Mouse (Mus musculus): ENCODE data around the gene Tprn. TPM values are rescaled to one million over a fixed set of nuclear protein-coding genes. Genes with fewer than 3 reads are reported as not detected.

Tprn gene
- polyA plus RNA-seq (2015; fragmentation: Nextera tagmentation; extraction: Ambion mirVana) = 5.3 TPM in 2 replicates

- H3K4me2 ChIP-seq (ENCODE audit: low read depth, low read length) = peak within 1 kb of the TSS; percentile 93
- no peaks in the 10 kb centered on the region for H3K9me3 ChIP-seq (ENCODE audit: low read length)
- H3K9ac ChIP-seq (replicated peaks) = peak within 1 kb of the TSS; percentile 74
- peak within 1 kb of the TSS; percentile 86 for H3K4me3 ChIP-seq (ENCODE audit: low read depth, low read length)
- H3K27me3 ChIP-seq (ENCODE audit: insufficient read depth, low read length) = no peaks in the 10 kb centered on the region
- WGBS (ENCODE audit: insufficient replicate concordance) = under 1% methylated on average over 39 of the region's 39 CpGs
- TF ChIP-seq EP300 (IDR thresholded peaks at IDR 0.05; ENCODE audit: low read depth) = peak; percentile 49
- no peak for TF ChIP-seq CTCF (IDR thresholded peaks at IDR 0.05; ENCODE audit: low read depth)
- H3K4me1 ChIP-seq (ENCODE audit: insufficient read depth) = peaks cover 48% of the 10 kb centered on the region
- H3K36me3 ChIP-seq (replicated peaks; ENCODE audit: insufficient read depth, low read length) = no peaks in the 10 kb centered on the region
- ATAC-seq (peak; percentile 93), DNase-seq (peak; percentile 96)
- H3K27ac ChIP-seq (ENCODE audit: low read depth) = peak within 1 kb of the TSS; percentile 61
These were observed at the start of gene Tprn for GRCm38 (mm10) chr2:25262291-25262767. Tprn (plus strand) TSS chr2:25262618.

DNA sequence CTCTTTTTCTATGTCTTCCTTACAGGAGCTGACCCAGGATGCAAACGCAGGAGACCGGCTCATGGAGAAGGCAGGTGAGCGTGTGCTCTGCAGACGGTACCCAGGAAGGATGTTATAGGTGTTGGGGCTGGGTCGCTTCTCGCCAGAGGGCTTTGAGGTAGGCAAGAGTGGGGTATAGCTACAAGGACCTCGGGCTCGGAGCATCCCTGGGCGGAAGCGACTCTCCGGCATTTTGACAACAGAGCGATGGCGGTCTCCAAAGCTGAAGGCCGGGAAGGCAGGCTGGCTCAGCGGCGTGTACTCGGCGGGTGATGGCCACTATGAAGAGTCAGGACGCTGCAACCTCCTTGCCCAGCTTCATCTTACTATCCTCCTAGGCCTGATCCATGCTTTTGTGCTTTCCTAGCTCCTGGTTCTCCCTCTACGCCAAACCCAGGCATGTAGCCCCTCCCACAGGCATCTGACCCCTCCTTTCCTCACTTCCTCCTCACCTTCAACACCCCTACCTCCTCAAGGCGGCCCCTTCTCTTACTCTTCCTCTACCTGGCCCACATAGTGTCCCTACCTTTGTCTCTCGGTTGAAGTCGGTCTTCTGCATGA is 49.1 kb upstream of the Tprn start:
- no peak for DNase-seq
- H3K27me3 ChIP-seq (ENCODE audit: insufficient read depth, low read length) = no peaks in the 10 kb centered on the region
- H3K36me3 ChIP-seq (replicated peaks; ENCODE audit: insufficient read depth, low read length) = peaks cover 3% of the 10 kb centered on the region; the same call in 1 of the 2 replicates
- ATAC-seq = no peak
- TF ChIP-seq CTCF (IDR thresholded peaks at IDR 0.05; ENCODE audit: low read depth) = no peak
- TF ChIP-seq EP300 (IDR thresholded peaks at IDR 0.05; ENCODE audit: low read depth) = no peak
- no peak overlapping the region for H3K4me2 ChIP-seq (ENCODE audit: low read depth, low read length)
- H3K9ac ChIP-seq (replicated peaks) = no peak overlapping the region
- H3K27ac ChIP-seq (ENCODE audit: low read depth) = no peak overlapping the region
- peaks cover 16% of the 10 kb centered on the region for H3K4me1 ChIP-seq (ENCODE audit: insufficient read depth)
- H3K9me3 ChIP-seq (ENCODE audit: low read length) = no peaks in the 10 kb centered on the region
- H3K4me3 ChIP-seq (ENCODE audit: low read depth, low read length) = no peak overlapping the region
- WGBS (ENCODE audit: insufficient replicate concordance) = 74% methylated on average over 23 of the region's 23 CpGs

DNA sequence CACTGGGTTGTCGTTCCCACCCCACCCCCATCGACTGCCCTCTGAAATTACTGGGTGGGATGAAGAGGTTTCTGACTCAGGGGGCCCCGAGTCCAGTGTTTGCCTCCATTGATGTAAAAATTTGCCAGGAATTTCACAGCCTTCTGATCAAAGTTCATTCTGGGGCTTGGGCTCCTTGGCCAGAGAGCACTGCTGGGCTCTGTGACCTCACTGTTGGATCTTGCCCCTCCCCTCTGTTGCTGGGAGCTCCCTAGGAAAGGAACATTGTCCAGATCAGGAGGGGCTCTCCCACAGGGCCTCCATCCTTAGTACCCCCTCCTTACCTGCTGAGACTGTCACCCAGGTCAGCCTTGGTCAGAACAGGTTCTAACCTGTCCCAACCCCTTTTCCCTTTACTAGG is 48.0 kb upstream of the Tprn start, which contains the start of gene Stpg3:
Gene Stpg3 (minus strand): TSS at position 194 of the 400 bp plus-strand sequence.
- Histone ChIP-seq H3K4me3 (ENCODE audit: low read depth, low read length) (no peak within 1 kb of the TSS), H3K4me1 (ENCODE audit: insufficient read depth) (peaks cover 16% of the 10 kb centered on the region), H3K9me3 (ENCODE audit: low read length) (no peaks in the 10 kb centered on the region), H3K9ac (replicated peaks) (no peak within 1 kb of the TSS), H3K27ac (ENCODE audit: low read depth) (no peak within 1 kb of the TSS), H3K36me3 (replicated peaks; ENCODE audit: insufficient read depth, low read length) (peaks cover 3% of the 10 kb centered on the region; the same call in 1 of the 2 replicates), H3K27me3 (ENCODE audit: insufficient read depth, low read length) (no peaks in the 10 kb centered on the region), H3K4me2 (ENCODE audit: low read depth, low read length) (no peak within 1 kb of the TSS)
- ATAC-seq (no peak), DNase-seq (no peak)
- TF ChIP-seq EP300 (IDR thresholded peaks at IDR 0.05; ENCODE audit: low read depth) (no peak), CTCF (IDR thresholded peaks at IDR 0.05; ENCODE audit: low read depth) (no peak)
- 71% methylated on average over 3 of the region's 3 CpGs for WGBS (ENCODE audit: insufficient replicate concordance)

DNA sequence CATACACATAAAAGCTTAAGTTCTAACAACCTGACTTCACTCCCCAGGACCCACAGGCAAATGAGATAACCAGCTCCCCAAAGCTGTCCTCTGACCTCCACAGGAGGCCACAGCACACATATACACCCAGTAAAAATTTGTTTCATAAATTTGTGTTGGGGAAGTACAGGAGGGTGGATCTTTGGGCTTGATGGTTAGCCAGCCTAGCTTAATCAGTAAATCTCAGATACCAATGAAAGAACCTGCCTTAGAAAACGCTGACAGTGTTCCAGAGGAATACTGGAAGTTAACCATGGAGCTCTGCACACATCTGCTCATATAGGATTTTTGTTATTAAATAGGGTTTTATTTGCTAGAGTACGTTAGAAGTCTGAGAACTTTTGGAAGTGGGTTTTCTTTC is 44.8 kb upstream of the Tprn start:
- no peak for ATAC-seq
- Histone ChIP-seq H3K27me3 (ENCODE audit: insufficient read depth, low read length) (no peaks in the 10 kb centered on the region), H3K4me1 (ENCODE audit: insufficient read depth) (0 out of 2 replicates have a peak, but pooled peaks cover 2% of the 10 kb centered on the region), H3K9ac (replicated peaks) (no peak overlapping the region), H3K4me2 (ENCODE audit: low read depth, low read length) (no peak overlapping the region), H3K9me3 (ENCODE audit: low read length) (no peaks in the 10 kb centered on the region), H3K36me3 (replicated peaks; ENCODE audit: insufficient read depth, low read length) (peaks cover 7% of the 10 kb centered on the region), H3K27ac (ENCODE audit: low read depth) (no peak overlapping the region), H3K4me3 (ENCODE audit: low read depth, low read length) (no peak overlapping the region)
- no peak for DNase-seq
- 57% methylated on average over 2 of the region's 2 CpGs for WGBS (ENCODE audit: insufficient replicate concordance)
- no peak for TF ChIP-seq EP300 (IDR thresholded peaks at IDR 0.05; ENCODE audit: low read depth)
- no peak for TF ChIP-seq CTCF (IDR thresholded peaks at IDR 0.05; ENCODE audit: low read depth)

DNA sequence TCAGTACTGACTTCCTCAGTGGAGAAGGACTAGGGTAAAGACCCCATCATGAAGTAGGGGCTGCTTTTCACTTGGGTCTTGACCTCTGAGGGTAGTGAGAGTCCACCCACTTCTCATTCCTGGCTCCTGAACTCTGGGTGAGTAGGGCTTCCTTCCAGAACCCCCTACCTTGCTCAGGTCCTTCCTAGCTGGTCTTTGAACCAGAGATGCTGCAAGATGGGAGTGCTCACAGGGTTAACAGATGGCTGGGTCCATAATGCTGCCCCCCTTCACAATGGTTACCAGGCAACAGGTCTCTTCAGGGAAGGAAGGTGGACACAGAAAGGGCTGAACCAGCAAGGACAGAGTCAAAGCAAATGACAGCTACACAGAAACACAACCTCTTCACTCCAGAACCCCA is 44.0 kb upstream of the Tprn start, which contains the start of gene Fam166a:
Gene Fam166a (plus strand): TSS at position 301 of the 400 bp plus-strand sequence.
- Histone ChIP-seq H3K4me3 (ENCODE audit: low read depth, low read length) (no peak within 1 kb of the TSS), H3K9ac (replicated peaks) (no peak within 1 kb of the TSS), H3K9me3 (ENCODE audit: low read length) (no peaks in the 10 kb centered on the region), H3K27me3 (ENCODE audit: insufficient read depth, low read length) (no peaks in the 10 kb centered on the region), H3K27ac (ENCODE audit: low read depth) (no peak within 1 kb of the TSS), H3K4me2 (ENCODE audit: low read depth, low read length) (no peak within 1 kb of the TSS), H3K4me1 (ENCODE audit: insufficient read depth) (peaks cover 7% of the 10 kb centered on the region; the same call in 1 of the 2 replicates), H3K36me3 (replicated peaks; ENCODE audit: insufficient read depth, low read length) (peaks cover 10% of the 10 kb centered on the region)
- no peak for ATAC-seq
- DNase-seq = no peak
- TF ChIP-seq EP300 (IDR thresholded peaks at IDR 0.05; ENCODE audit: low read depth) (no peak), CTCF (IDR thresholded peaks at IDR 0.05; ENCODE audit: low read depth) (no peak)

DNA sequence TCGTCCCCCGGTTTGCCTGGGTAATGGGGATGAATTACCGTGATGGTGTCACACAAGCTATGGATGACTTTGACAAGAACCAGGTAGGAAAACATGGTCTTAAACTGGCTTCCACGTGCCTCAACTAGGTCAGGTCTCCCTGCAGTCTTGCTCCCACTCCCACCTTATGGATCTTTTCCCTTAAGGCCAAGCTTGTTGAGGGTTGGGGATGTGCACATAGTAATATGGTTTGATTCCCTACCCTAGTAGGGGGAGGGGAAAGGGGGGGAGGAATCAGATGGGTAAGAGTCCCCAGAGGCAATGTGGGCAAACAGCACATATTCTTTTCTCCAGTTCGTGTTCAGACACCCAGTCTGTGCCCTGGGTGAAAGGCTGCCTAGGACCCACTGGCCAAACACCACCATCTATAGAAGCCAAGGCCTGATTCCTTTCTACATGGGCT is 41.1 kb upstream of the Tprn start:
- no peak for DNase-seq
- no peak overlapping the region for H3K4me2 ChIP-seq (ENCODE audit: low read depth, low read length)

More for the DNA sequence above, 41.1 kb upstream of the Tprn start:
- ATAC-seq = no peak
- H3K9me3 ChIP-seq (ENCODE audit: low read length) = no peaks in the 10 kb centered on the region
- no peak for TF ChIP-seq CTCF (IDR thresholded peaks at IDR 0.05; ENCODE audit: low read depth)
- H3K9ac ChIP-seq (replicated peaks) = no peak overlapping the region
- no peaks in the 10 kb centered on the region for H3K27me3 ChIP-seq (ENCODE audit: insufficient read depth, low read length)
- WGBS (ENCODE audit: insufficient replicate concordance) = 77% methylated on average over 5 of the region's 5 CpGs
- H3K4me3 ChIP-seq (ENCODE audit: low read depth, low read length) = no peak overlapping the region
- H3K36me3 ChIP-seq (replicated peaks; ENCODE audit: insufficient read depth, low read length) = peaks cover 13% of the 10 kb centered on the region
- peaks cover 15% of the 10 kb centered on the region for H3K4me1 ChIP-seq (ENCODE audit: insufficient read depth)
- no peak overlapping the region for H3K27ac ChIP-seq (ENCODE audit: low read depth)
